Comparison of ENCODE assay signal across 19 mouse cellular contexts in the genomic region with DNA sequence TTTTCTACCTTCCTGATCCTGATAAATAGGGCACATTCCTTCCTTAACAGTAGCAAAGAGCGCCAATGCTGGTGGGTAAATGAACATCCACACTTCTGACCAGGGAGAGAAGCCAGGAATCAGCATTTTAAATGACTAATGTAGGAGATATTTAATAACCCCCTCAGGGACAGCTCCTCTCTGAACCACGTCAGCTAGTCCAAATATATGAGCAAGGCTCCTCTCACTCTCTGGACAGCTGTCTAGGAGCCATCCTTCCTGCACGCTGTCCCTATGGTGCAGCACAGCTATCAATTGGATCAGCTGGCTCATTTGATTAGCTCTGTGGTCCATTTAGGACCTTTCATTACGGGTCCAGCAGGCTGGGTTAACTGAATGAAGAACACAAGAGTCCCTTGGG. TPM values are rescaled to one million over a fixed set of nuclear protein-coding genes. Genes with fewer than 3 reads are reported as not detected.
DNase-seq lines count a peak whose midpoint lies in the region; ATAC-seq and TF ChIP-seq lines count a peak whose summit lies in the region.
"Had no signal": no experiment of that assay in that cellular context is flagged by ENCODE, and none has a peak within 500 bp of the region (broad histone marks: within the 10 kb centered on the region; RNA-seq: fewer than 3 reads in every experiment).

No protein-coding gene starts in this region.

- peak overlapping the region; percentile 39; the same call in 1 of the 2 replicates for H3K27ac ChIP-seq in kidney, adult 2 months (ENCODE audit: insufficient read depth, low read depth, low read length)
- no peak overlapping the region for H3K27ac ChIP-seq in midbrain, embryonic 12.5 days (replicated peaks)
- no peak overlapping the region for H3K27ac ChIP-seq in midbrain, embryonic 14.5 days (replicated peaks; ENCODE audit: low read depth, low read length)
- H3K27ac ChIP-seq: forebrain, embryonic 12.5 days; hindbrain, embryonic 13.5 days; limb, embryonic 13.5 days; stomach, embryonic 15.5 days had no signal

- peaks cover 19% of the 10 kb centered on the region; the same call in 1 of the 2 replicates for H3K9me3 ChIP-seq in midbrain, embryonic 12.5 days
- no peaks in the 10 kb centered on the region for H3K9me3 ChIP-seq in midbrain, embryonic 14.5 days (ENCODE audit: control insufficient read depth, low read length)
- H3K9me3 ChIP-seq: embryonic facial prominence, embryonic 15.5 days; heart, embryonic 12.5 days; limb, embryonic 13.5 days; stomach, embryonic 15.5 days had no signal

- peaks cover 5% of the 10 kb centered on the region for H3K36me3 ChIP-seq in kidney, adult 2 months (ENCODE audit: control insufficient read depth, insufficient read depth, low read length)
- peaks cover 69% of the 10 kb centered on the region for H3K36me3 ChIP-seq in midbrain, embryonic 12.5 days
- peaks cover 27% of the 10 kb centered on the region for H3K36me3 ChIP-seq in midbrain, embryonic 14.5 days (ENCODE audit: control insufficient read depth, insufficient read depth, low read length)

- no peaks in the 10 kb centered on the region for H3K27me3 ChIP-seq in kidney, adult 2 months (replicated peaks; ENCODE audit: control insufficient read depth, insufficient read depth, low read length)
- no peaks in the 10 kb centered on the region for H3K27me3 ChIP-seq in midbrain, embryonic 12.5 days
- no peaks in the 10 kb centered on the region for H3K27me3 ChIP-seq in midbrain, embryonic 14.5 days (ENCODE audit: control insufficient read depth, insufficient read depth, low read length)
- H3K27me3 ChIP-seq: embryonic facial prominence, embryonic 15.5 days; forebrain, embryonic 12.5 days; heart, embryonic 12.5 days; hindbrain, embryonic 13.5 days; limb, embryonic 13.5 days; stomach, embryonic 15.5 days had no signal

- H3K9ac ChIP-seq in midbrain, embryonic 12.5 days (replicated peaks), result peak overlapping the region; percentile 21; the same call in 1 of the 2 replicates
- H3K9ac ChIP-seq in midbrain, embryonic 14.5 days (replicated peaks; ENCODE audit: low read length), result no peak overlapping the region
- H3K9ac ChIP-seq: embryonic facial prominence, embryonic 15.5 days; forebrain, embryonic 12.5 days; heart, embryonic 12.5 days; hindbrain, embryonic 13.5 days; limb, embryonic 13.5 days; stomach, embryonic 15.5 days had no signal

- WGBS in kidney, adult 2 months, result 69% methylated on average over 4 of the region's 4 CpGs
- 87% methylated on average over 4 of the region's 4 CpGs for WGBS in midbrain, embryonic 12.5 days
- WGBS in midbrain, embryonic 14.5 days, result 81% methylated on average over 4 of the region's 4 CpGs

- TF ChIP-seq POLR2A in kidney, adult 2 months (IDR thresholded peaks at IDR 0.05; ENCODE audit: low read depth, low read length), result no peak

- peaks cover 17% of the 10 kb centered on the region for H3K4me1 ChIP-seq in kidney, adult 2 months (ENCODE audit: control insufficient read depth, insufficient read depth, low read length)
- no peaks in the 10 kb centered on the region for H3K4me1 ChIP-seq in midbrain, embryonic 12.5 days
- no peaks in the 10 kb centered on the region for H3K4me1 ChIP-seq in midbrain, embryonic 14.5 days (ENCODE audit: control insufficient read depth, insufficient read depth, low read length)
- H3K4me1 ChIP-seq: embryonic facial prominence, embryonic 15.5 days; forebrain, embryonic 12.5 days; hindbrain, embryonic 13.5 days; stomach, embryonic 15.5 days had no signal

- ATAC-seq in midbrain, embryonic 12.5 days (ENCODE audit: low FRiP score, low read depth), result no peak
- ATAC-seq in midbrain, embryonic 14.5 days (ENCODE audit: low FRiP score, low TSS enrichment), result no peak
- ATAC-seq: CD4-positive, CD25-positive, alpha-beta regulatory T cell, adult 4 months had no signal

- peak; percentile 6 for DNase-seq in adrenal gland, adult 2 months
- no peak for DNase-seq in adrenal gland, adult 18-20 months (ENCODE audit: low spot score in 2 of 2)
- no peak for DNase-seq in kidney, adult 2 months
- DNase-seq in kidney, adult 18-20 months, result no peak
- DNase-seq in midbrain, embryonic 14.5 days, result no peak
- peak; percentile 65 for DNase-seq in skeletal muscle tissue, adult 2 months (ENCODE audit: low read depth, low spot score)
- DNase-seq in lung, adult 18-20 months, result no peak
- DNase-seq: retina, postnatal 1 day had no signal

- no peak overlapping the region for H3K4me2 ChIP-seq in midbrain, embryonic 12.5 days (replicated peaks)
- H3K4me2 ChIP-seq in midbrain, embryonic 14.5 days (ENCODE audit: low read length), result no peak overlapping the region
- H3K4me2 ChIP-seq: embryonic facial prominence, embryonic 15.5 days; forebrain, embryonic 12.5 days; heart, embryonic 12.5 days; hindbrain, embryonic 13.5 days; limb, embryonic 13.5 days; liver, embryonic 11.5 days; midbrain, embryonic 11.5 days; stomach, embryonic 15.5 days had no signal

- H3K4me3 ChIP-seq in kidney, adult 2 months (ENCODE audit: insufficient read depth, low read depth, low read length), result no peak overlapping the region
- no peak overlapping the region for H3K4me3 ChIP-seq in midbrain, embryonic 12.5 days
- no peak overlapping the region for H3K4me3 ChIP-seq in midbrain, embryonic 14.5 days (replicated peaks; ENCODE audit: low read depth, low read length)
- H3K4me3 ChIP-seq: embryonic facial prominence, embryonic 15.5 days; forebrain, embryonic 12.5 days; heart, adult 2 months; heart, embryonic 12.5 days; hindbrain, embryonic 13.5 days; limb, embryonic 13.5 days; stomach, embryonic 15.5 days had no signal

- no peak for TF ChIP-seq CTCF in kidney, adult 2 months (conservative IDR thresholded peaks at IDR 0.05; ENCODE audit: insufficient read depth, insufficient read length, low read depth, low read length)

RNA-seq across cellular contexts. Expression of a gene that starts 17.5 kb away (rescaled TPM):
- total RNA-seq in adrenal gland, adult 2 months (2021), result 10 to 100 TPM; 15.4 to 16.2 TPM
- 4.6 and 6.1 TPM in 2 replicates for polyA plus RNA-seq in adrenal gland, adult 2 months (2012; rRNA removed)
- 10 to 100 TPM; 14.8 to 16.2 TPM for total RNA-seq in adrenal gland, adult 18-20 months (2021)
- polyA plus RNA-seq in kidney, adult 2 months (2012; rRNA removed), result 14.3 and 15.1 TPM in 2 replicates
- 19.9 TPM in 2 replicates for polyA plus RNA-seq in midbrain, embryonic 12.5 days (2016; fragmentation: Nextera tagmentation; extraction: Ambion mirVana)
- 16.2 and 19.5 TPM in 2 replicates for polyA plus RNA-seq in midbrain, embryonic 14.5 days (2014; fragmentation: Nextera tagmentation; extraction: Ambion mirVana)

RNA-seq across cellular contexts. Expression of a gene that starts 28.3 kb away (rescaled TPM):
- total RNA-seq in adrenal gland, adult 2 months (2021), result 100 to 1,000 TPM; 173 to 196 TPM
- 37.4 and 72.8 TPM in 2 replicates for polyA plus RNA-seq in adrenal gland, adult 2 months (2012; rRNA removed)
- total RNA-seq in adrenal gland, adult 18-20 months (2021), result 100 to 1,000 TPM; 148 to 195 TPM
- polyA plus RNA-seq in kidney, adult 2 months (2012; rRNA removed), result 120 and 170 TPM in 2 replicates
- polyA plus RNA-seq in midbrain, embryonic 12.5 days (2016; fragmentation: Nextera tagmentation; extraction: Ambion mirVana), result 288 and 297 TPM in 2 replicates
- 149 and 181 TPM in 2 replicates for polyA plus RNA-seq in midbrain, embryonic 14.5 days (2014; fragmentation: Nextera tagmentation; extraction: Ambion mirVana)

RNA-seq across cellular contexts. Expression of a gene that starts 28.5 kb away (rescaled TPM):
- 10 to 100 TPM; 13.8 to 18.4 TPM for total RNA-seq in adrenal gland, adult 2 months (2021)
- polyA plus RNA-seq in adrenal gland, adult 2 months (2012; rRNA removed), result 2.2 TPM in 2 replicates
- 10 to 100 TPM; 12.2 to 15.3 TPM for total RNA-seq in adrenal gland, adult 18-20 months (2021)
- 11.2 and 12.9 TPM in 2 replicates for polyA plus RNA-seq in kidney, adult 2 months (2012; rRNA removed)
- polyA plus RNA-seq in midbrain, embryonic 12.5 days (2016; fragmentation: Nextera tagmentation; extraction: Ambion mirVana), result 23.7 and 24.3 TPM in 2 replicates
- polyA plus RNA-seq in midbrain, embryonic 14.5 days (2014; fragmentation: Nextera tagmentation; extraction: Ambion mirVana), result 9.2 and 13.1 TPM in 2 replicates

RNA-seq across cellular contexts. Expression of a gene that starts 51.6 kb away (rescaled TPM):
- total RNA-seq in adrenal gland, adult 2 months (2021), result 100 to 1,000 TPM; 139 to 145 TPM
- polyA plus RNA-seq in adrenal gland, adult 2 months (2012; rRNA removed), result 7.6 and 10.0 TPM in 2 replicates
- total RNA-seq in adrenal gland, adult 18-20 months (2021), result 100 to 1,000 TPM; 115 to 139 TPM
- 21.5 and 24.4 TPM in 2 replicates for polyA plus RNA-seq in kidney, adult 2 months (2012; rRNA removed)
- 68.0 and 73.4 TPM in 2 replicates for polyA plus RNA-seq in midbrain, embryonic 12.5 days (2016; fragmentation: Nextera tagmentation; extraction: Ambion mirVana)
- 77.3 and 99.6 TPM in 2 replicates for polyA plus RNA-seq in midbrain, embryonic 14.5 days (2014; fragmentation: Nextera tagmentation; extraction: Ambion mirVana)

Comparison
In these comparisons a context has a peak if more than half of its experiments do, and no peak if none do; other contexts are left out.
1. DNase-seq: peak in adrenal gland, adult 2 months (single experiment) and skeletal muscle tissue, adult 2 months (single experiment); none in adrenal gland, adult 18-20 months (0 of 2), kidney, adult 2 months (single experiment), kidney, adult 18-20 months (single experiment), midbrain, embryonic 14.5 days (single experiment) and lung, adult 18-20 months (0 of 2).